Mouse (Mus musculus) right cerebral cortex, postnatal 10 days (tissue): ENCODE data around the gene Tagln2.

Experiments used
- DNase-seq, 2 experiments: peaks; one replicate each; pipeline ENCODE4 v3.0.0; 2021; ENCODE audit warnings: low spot score in 2 of 2

Tagln2 gene

DNA sequence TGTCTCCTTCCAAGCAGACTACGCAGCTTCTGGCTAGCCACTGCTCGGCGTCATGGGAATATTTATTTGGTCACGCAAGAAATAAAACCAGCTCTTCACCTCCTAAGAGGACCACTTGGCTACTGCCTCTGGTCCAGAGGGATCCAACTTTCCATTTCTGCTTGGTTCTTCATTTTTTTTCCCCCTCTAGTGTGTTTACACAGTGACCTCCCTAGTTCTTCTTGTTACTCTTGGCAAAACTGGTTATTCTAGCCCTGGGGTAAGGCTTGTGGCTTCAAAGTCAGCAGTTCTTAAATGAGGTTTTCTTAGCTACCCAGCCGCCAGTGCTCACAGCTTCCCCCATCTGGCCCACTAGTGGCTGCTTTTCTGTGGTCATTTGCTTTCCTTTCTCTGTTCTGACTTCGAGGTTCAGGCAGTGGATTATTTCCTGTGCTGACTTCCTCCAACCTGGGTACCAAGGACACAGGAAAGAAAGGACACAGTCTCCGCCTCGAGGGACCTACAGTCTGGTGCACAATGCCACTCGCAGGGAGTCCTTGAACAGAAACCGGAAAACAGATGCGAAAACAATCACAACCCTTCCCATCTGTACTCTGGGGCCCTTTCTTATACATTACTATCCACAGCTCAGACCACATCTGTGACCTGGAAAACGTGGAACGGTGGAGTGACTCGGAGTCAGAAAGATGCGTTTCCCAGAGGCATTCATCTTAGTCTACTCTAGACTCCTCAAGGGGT lies 25.3 kb downstream of the Tagln2 start:
- DNase-seq, result peak in 1 of 2 experiments; percentile 52

DNA sequence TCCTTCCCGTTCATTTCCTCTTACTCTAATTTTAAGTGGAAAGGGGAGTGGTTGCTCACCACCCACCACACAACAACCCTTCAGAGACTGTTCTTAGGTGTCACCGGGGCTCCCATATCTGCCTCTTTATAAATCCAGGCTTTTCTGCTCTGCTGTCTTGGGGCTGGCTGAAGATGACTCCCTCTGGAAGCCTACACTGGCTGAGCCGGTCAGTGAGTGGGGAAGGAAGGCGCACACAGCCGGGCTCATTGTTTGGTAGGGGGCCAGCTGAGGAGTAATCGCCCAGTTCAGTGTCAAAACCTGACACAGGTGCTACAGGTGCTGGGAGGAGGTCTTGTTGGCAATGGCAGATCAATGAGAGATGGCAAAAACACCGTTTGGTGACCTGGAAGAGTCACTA lies 26.1 kb downstream of the Tagln2 start:
- DNase-seq, result no peak

DNA sequence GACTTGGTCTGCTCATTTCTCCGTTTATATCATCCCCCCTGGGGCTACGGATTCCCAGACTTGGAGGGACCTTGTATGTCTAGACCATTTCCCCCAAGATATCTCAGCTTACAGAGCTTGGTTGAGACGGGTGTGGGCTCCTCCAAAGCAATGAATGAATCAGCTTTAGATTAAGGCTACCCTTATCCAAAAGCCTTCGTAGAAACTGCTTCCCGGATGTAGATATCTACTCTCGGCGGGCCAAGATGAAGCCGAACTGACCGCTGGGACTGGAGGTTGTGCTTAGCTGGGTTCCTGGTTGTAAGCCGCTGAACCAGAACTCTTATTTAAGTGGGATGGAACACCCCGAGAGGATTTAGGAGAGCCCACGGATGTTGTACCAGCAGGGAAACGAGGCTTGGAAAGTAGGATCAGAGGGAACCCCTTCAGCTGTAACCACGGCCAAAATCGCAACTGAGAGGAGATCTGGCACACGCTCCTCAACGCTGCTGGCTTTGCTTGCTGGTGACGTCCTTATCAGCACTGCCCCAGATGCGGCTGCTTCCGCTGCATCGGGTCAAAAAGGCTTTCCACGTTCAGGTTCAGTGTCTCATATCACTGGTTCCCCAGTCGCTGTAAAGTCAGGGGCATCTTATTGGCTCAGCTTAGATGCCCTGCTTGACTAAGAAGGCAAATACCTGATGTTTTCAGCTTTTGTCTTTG lies 26.7 kb downstream of the Tagln2 start:
- no peak for DNase-seq

DNA sequence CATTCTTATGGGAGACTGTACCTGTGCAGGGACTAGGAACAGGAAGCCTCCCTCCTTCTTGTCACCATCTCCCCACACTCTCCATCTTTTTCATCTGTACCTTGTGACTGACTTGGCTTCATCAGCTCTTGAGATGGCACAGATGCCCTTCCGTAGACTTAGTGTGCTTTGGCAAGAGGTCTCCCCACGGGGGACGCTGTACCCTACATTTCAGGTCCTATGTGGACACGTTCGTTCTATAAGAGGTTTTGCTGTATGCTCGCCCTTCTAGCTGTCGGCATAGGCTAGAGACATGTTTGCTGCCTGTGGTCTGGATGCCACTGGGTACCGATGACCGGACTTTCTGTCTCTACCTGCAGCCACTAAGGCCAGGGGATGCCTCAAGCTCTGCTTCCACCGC lies 27.6 kb downstream of the Tagln2 start:
- no peak for DNase-seq

DNA sequence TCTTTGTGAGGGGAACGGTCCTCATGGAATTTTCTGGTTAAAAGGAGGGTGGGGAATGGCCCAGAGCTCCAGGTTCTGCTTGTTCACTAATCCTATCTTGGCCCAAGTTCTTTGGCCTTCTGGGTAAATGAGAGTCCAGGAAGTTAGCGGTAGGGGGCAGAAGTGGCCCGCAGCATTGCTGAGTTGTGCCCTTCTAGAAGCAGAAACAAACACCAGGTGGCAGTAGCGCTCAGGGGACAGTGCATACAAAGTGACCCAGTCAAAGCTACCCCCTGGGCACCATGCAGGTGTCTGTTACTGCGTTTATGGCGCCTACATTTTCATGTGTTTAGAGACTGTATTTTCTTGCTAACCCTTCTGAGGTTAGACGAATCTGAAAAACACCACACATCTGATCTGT lies 28.9 kb downstream of the Tagln2 start:
- DNase-seq, result peak; percentile 81 to 90

DNA sequence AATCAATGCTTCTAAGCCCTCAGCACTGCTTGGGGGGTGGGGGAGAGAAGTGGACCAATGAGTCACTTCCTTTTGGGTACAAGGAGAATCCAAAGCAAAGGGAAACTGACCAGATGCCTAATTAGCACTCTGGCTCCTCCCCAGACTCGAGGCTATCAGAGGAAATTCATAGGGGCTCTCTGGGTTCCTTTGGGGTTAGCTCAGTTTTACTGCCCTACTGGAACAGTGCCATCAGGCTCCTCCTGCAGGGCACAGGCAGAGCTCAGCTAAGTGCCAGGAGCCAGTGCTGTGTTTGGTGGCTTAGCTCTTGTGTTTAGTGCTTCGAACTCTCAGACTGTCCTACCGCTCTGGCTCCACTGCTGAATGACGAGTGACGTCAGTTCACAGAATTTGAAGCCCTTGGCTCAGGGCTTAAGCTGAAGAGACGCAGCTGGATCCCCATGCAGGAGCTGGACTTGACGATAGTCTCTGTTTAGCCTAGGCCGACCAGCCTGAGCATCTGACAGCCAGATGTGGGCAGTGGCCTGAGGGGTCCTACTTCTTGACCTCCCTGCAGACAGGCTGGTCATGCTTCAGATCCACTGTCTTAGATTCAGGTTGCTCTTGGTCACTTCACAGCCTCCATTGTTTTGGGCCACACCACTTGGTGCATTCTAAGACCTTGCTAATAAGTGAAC lies 30.8 kb downstream of the Tagln2 start:
- DNase-seq, result no peak

DNA sequence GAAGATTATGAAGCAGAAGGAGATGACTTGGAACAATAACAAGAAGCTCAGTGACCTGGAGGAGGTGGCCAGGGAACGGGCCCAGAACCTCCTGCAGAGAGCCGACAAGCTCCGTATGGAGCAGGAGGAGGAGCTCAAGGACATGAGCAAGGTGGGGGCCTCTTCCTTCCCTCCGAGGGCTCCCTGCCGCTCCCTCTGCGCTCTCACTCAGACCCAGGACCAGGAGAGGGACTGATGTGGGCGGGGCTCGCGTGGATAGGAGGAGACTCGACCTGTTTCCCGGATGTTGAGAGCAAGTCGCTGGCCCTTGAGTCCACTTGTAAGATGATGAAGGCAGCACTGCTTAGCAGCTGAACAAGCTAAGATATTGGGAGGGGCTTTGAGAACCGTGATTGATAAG lies 32.7 kb downstream of the Tagln2 start:
- no peak for DNase-seq

DNA sequence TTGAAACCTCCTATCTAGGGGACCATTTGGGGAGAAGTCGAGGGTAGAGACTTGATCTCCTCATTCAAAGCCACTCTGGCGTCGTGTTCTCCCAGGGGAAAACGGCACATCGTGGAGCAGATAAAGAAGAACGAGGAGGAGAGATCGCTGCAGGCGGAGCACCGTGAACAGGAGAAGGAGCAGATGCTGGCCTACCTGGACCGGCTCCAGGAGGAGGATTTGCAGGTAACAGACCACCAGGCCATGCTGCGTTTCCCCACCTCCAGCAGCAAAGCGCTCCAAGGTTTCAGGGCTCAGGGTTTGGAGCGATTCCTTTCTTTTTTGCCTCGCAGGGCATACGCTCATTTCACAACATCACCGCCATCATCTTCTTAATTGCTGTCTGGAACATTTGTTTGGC lies 35.3 kb downstream of the Tagln2 start:
- no peak for DNase-seq

DNA sequence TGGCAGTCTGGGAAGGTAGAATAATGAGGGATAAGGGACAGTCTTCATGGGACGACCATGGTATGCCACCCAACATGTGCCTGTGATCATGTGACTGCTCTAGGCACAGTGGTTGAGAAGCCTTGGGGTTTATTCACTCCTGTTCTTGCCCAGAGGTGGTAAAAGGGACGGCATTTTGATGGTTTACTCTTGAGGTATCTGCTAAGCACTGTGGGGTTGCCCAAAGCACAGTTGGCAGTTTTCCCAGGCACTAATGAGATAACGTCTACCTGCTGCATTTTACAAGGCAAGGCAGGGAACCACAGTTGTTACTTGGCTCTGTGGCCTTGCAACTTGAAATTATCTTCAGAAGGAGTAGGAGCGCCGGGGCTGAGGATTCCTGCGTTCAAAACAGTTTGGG lies 40.0 kb downstream of the Tagln2 start:
- DNase-seq, result no peak

DNA sequence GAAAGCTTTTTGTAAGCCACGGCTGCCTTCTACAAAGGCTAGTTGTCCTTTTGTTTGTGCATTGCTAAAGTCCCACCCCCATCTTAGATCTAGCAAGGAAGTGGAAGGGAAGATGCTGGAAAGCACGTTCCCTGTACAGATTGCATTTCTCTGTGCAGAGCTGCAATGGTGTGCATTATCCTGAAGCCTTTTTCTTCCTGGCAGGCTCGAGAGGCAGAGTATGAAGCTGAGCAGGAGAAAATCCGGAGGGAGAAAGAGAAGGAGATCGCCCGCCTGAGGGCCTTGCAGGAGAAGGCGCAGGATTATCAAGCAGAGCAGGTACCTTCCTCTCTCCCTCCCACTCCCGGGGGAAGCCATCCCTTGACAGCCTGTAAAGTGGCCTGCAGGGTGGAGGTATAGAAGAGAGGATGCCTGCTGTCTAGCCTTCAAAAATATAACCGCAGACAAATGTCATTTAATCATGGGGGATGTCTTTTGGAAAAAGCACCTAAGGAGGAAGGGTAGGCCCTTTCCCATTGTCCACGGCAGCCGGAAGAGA lies 40.5 kb downstream of the Tagln2 start:
- no peak for DNase-seq

DNA sequence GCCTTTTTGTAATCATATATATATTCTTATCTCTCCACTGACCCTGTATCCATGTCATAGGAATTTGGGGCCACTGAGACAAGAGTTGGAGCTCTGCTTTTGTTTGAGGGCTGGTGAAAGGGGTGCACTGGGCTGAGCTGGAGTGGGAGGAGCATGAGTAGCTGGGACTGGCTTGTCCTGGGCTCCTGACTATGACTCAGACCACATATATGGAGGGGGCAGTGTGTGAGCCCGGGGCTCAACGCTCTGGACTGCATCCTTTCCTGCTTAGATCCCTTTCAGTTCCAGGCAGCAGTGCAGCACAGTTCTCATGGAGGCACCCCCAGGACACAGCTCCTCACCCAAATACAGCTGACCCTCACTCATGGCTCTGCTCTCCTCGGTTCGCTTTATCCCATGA lies 46.2 kb downstream of the Tagln2 start:
- no peak for DNase-seq

DNA sequence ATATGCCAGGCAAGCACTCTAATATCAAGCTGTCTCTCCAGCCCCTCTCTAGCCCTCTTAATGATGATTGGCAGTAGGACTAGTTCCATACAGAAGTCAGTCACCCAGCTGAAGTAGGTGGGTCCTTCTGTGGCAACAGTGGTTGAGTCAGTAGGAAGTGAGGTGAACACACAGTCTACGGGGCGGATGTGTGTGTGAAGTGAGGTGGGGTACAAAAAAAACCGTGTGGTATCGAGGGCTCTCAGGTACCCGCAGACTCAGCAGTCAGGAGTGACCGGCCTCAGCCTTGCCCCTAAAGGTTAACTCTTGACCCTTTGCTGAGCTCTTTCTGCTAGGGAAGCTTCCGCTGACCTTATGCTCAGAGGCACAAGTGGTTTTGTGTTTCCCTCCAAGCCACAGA lies 48.7 kb downstream of the Tagln2 start:
- DNase-seq, result no peak

DNA sequence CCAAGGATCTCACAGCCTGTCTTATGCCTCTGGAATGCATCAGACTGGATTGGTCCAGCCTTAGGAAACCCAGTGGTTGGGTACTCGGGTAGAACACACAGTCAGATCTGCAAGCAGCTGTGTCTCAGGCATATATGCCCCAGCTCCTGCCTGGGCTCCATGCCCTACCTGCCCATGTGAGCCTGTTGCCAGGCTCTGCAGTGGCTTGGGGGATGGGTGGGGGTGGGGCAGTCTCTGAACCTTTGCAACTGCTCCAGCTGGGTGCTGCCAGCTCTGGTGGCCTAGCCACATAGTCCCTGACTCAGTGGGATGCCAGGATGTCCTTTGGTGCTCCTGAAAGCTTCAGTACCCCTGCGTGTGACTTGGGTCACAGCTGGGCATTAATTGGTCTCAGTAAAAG lies 49.5 kb downstream of the Tagln2 start:
- DNase-seq, result no peak

DNA sequence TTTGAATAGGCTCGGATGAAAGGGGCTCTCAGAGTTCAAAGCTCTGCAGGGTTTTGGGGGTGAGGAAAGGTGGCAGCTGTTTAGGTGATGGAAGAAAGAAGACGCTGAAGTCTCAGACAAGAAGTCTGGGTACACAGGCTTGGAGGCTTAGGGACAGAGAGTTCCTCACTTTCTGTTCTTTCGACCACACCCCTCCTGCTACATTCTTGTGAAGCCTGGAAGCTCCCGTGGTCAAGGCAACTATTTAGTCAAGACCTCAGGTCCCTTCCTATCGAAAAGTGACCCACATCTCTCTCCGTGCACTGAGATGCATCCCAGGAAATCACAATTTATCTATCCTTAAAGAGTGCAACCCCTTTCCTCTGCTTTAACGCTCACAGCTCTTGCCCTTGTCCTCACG lies 49.9 kb downstream of the Tagln2 start:
- no peak for DNase-seq

DNA sequence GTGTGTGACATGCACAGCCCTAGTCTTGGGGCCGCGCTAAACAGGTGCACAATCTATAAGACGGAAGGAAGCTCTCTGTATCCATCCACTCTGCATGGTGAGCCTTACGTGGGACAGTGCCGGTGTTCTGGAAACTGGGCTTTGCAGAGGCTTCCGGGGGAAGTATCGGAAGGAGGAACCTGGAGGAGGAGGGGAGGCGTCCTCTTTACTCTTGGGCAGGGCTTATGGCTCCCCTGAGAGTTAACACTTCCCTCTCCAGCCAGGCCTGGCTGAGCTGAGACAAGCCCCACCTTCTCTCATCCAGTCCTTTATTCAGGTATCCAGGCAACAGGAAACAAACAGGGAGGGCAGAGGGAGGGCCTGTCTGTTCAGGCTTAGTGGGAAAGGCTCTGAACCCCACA lies 50.7 kb downstream of the Tagln2 start:
- peak; percentile 62 to 73 for DNase-seq

DNA sequence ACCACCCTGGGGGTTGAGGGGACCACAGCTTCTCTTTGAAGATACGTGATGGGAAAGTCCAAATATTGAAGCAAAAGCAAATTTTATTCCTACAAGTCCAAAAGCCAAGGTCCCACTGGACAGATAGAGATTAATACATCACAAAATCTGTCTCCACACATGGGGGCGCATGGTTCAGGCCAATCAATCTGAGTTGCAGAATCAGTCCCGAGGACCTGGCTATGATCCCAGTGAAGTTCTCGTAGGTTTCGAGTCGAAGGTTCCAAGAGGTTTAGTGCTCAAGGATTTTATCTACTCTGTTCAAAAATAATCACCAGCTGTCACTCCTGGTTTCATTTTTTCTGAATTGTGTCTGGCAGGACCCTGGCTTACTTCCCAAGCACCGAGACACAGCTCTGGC lies 51.2 kb downstream of the Tagln2 start:
- no peak for DNase-seq

DNA sequence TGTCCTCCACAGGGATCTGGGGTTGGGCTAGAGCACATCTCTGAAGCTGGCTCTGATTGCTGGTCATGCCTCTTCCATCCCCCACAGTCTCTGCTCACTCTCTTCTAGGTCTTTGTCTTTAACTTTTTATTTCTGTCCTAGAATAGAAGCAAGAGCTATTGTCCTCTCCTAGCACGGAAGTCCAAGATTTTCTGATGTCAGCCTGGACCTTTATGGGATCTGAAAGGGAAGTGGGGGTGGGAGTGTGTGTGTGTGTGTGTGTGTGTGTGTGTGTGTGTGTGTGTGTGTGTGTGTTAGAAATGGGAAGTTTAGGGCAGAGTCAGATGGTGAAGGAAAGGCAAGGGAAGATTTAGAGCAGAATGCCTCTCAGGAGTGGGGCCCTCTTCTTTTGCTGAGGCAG lies 52.8 kb downstream of the Tagln2 start:
- DNase-seq, result no peak

DNA sequence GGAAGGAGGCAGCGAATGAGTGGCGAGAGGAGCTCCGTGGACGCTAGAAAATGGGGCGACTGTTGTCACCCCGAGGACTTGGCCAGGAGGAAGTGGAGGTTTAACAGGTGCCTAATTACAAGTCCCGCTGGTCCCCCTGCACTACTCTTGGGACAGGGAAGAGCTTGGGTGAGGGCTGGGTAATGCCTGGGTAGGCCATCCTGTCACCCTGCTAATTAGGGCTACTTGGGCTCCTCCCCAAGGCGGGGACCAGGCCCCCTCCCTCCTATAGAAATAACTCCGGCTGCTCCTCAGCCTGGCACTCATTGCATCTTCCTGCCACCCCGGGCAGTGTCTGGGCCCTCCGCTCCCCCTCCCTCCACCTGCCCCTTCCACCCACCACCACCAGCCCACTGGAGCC lies 55.8 kb downstream of the Tagln2 start, which contains the start of gene Vsig8:
Gene Vsig8, plus strand, starts transcription at position 301 of the 400 bp plus-strand sequence.
- DNase-seq, result no peak
